Mouse (Mus musculus): Measurements from ENCODE around the gene Slc39a9. TPM values are rescaled to one million over a fixed set of nuclear protein-coding genes. Genes with fewer than 3 reads are reported as not detected.

Gene Slc39a9
- polyA plus RNA-seq, 1 experiment from 2014 or later: 31.1 TPM

GRCm38 (mm10) chr12:80642725-80643692 lies 674 bp upstream of the Slc39a9 start:
- peak overlapping the region; percentile 75 for H3K4me2 ChIP-seq (replicated peaks; ENCODE audit: low read depth, low read length)
- no peaks in the 10 kb centered on the region for H3K9me3 ChIP-seq (ENCODE audit: control insufficient read depth, low read length)
- ATAC-seq (ENCODE audit: low FRiP score, low TSS enrichment): peak; percentile 73
- 3% methylated on average over 48 of the region's 48 CpGs for WGBS
- peaks cover 11% of the 10 kb centered on the region for H3K4me1 ChIP-seq (ENCODE audit: control insufficient read depth, insufficient read depth, low read length)
- peak overlapping the region; percentile 68 for H3K4me3 ChIP-seq (ENCODE audit: low read length)
- H3K36me3 ChIP-seq (ENCODE audit: control insufficient read depth, insufficient read depth, low read length): peaks cover 36% of the 10 kb centered on the region
- peak overlapping the region; percentile 93 for H3K9ac ChIP-seq (ENCODE audit: low read depth, low read length)
- no peaks in the 10 kb centered on the region for H3K27me3 ChIP-seq (ENCODE audit: control insufficient read depth, insufficient read depth, low read length)
- H3K27ac ChIP-seq (ENCODE audit: low read depth, low read length): peak overlapping the region; percentile 77

- Histone ChIP-seq H3K9me3 (ENCODE audit: control insufficient read depth, low read length) (no peaks in the 10 kb centered on the region), H3K4me1 (ENCODE audit: control insufficient read depth, insufficient read depth, low read length) (peaks cover 11% of the 10 kb centered on the region), H3K36me3 (ENCODE audit: control insufficient read depth, insufficient read depth, low read length) (peaks cover 26% of the 10 kb centered on the region), H3K27ac (ENCODE audit: low read depth, low read length) (no peak overlapping the region), H3K4me2 (replicated peaks; ENCODE audit: low read depth, low read length) (peak overlapping the region; percentile 75), H3K27me3 (ENCODE audit: control insufficient read depth, insufficient read depth, low read length) (no peaks in the 10 kb centered on the region), H3K4me3 (ENCODE audit: low read length) (peak overlapping the region; percentile 68), H3K9ac (ENCODE audit: low read depth, low read length) (peak overlapping the region; percentile 93)
- ATAC-seq (ENCODE audit: low FRiP score, low TSS enrichment): no peak; the same call in 1 of the 2 replicates
- WGBS: 6% methylated on average over 18 of the region's 18 CpGs
Observed at GRCm38 (mm10) chr12:80644506-80644868, 804 bp downstream of the Slc39a9 start.

DNA sequence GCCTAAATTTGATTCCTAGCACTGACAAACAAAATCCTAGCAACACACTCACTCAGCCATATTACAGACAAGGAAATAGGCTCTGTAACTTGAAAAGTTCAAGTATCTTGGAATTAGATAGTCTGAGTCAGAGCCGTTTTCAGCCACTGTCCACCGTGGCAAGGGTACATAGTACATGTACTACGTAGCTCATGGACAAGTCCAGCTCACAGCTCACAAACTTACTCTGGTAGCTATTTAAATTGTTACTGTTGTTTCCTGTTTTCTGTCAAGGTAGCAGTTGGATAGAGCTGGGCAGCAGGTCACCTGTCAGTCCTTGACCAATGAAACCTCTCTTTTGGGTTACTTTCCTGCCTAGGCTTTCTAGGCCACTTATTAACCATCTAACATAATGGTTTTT lies 2.7 kb downstream of the Slc39a9 start:
- Histone ChIP-seq H3K27me3 (ENCODE audit: control insufficient read depth, insufficient read depth, low read length) (no peaks in the 10 kb centered on the region), H3K36me3 (ENCODE audit: control insufficient read depth, insufficient read depth, low read length) (peaks cover 8% of the 10 kb centered on the region; the same call in 1 of the 2 replicates), H3K4me1 (ENCODE audit: control insufficient read depth, insufficient read depth, low read length) (peaks cover 11% of the 10 kb centered on the region), H3K9me3 (ENCODE audit: control insufficient read depth, low read length) (no peaks in the 10 kb centered on the region), H3K27ac (ENCODE audit: low read depth, low read length) (no peak overlapping the region), H3K9ac (ENCODE audit: low read depth, low read length) (no peak overlapping the region), H3K4me3 (ENCODE audit: low read length) (no peak overlapping the region; the same call in 1 of the 2 replicates), H3K4me2 (replicated peaks; ENCODE audit: low read depth, low read length) (peak overlapping the region; percentile 75; the same call in 1 of the 2 replicates)
- 96% methylated on average over 3 of the region's 3 CpGs for WGBS
- no peak for ATAC-seq (ENCODE audit: low FRiP score, low TSS enrichment)

- Histone ChIP-seq H3K27ac (ENCODE audit: low read depth, low read length) (no peak overlapping the region), H3K9ac (ENCODE audit: low read depth, low read length) (no peak overlapping the region), H3K36me3 (ENCODE audit: control insufficient read depth, insufficient read depth, low read length) (no peaks in the 10 kb centered on the region), H3K4me1 (ENCODE audit: control insufficient read depth, insufficient read depth, low read length) (no peaks in the 10 kb centered on the region), H3K4me2 (replicated peaks; ENCODE audit: low read depth, low read length) (no peak overlapping the region), H3K27me3 (ENCODE audit: control insufficient read depth, insufficient read depth, low read length) (no peaks in the 10 kb centered on the region), H3K4me3 (ENCODE audit: low read length) (no peak overlapping the region), H3K9me3 (ENCODE audit: control insufficient read depth, low read length) (no peaks in the 10 kb centered on the region)
- no peak for ATAC-seq (ENCODE audit: low FRiP score, low TSS enrichment)
- 90% methylated on average over 7 of the region's 7 CpGs for WGBS
Observed at GRCm38 (mm10) chr12:80653951-80654658, 10.4 kb downstream of the Slc39a9 start.

DNA sequence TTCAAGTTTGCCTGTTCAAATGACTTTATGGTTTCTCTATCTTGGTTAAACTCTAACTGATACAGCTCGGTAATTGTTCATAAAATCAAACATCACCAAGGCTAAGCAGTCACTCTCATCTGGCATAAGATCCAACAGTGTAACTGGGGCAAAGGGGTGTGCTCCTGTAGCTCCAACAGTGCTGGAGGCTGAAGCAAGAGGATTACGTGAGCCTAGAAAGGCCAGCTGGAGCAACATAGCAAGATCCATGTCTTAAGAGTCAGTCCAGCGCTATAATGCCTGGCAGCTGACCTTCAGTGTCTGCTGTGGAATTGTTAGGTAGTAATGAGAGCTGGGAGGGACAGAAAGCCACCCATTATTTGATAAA lies 11.0 kb downstream of the Slc39a9 start:
- no peaks in the 10 kb centered on the region for H3K36me3 ChIP-seq (ENCODE audit: control insufficient read depth, insufficient read depth, low read length)
- no peak overlapping the region for H3K4me2 ChIP-seq (replicated peaks; ENCODE audit: low read depth, low read length)
- H3K9me3 ChIP-seq (ENCODE audit: control insufficient read depth, low read length): no peaks in the 10 kb centered on the region
- ATAC-seq (ENCODE audit: low FRiP score, low TSS enrichment): no peak
- no peak overlapping the region for H3K4me3 ChIP-seq (ENCODE audit: low read length)
- H3K27me3 ChIP-seq (ENCODE audit: control insufficient read depth, insufficient read depth, low read length): no peaks in the 10 kb centered on the region
- H3K9ac ChIP-seq (ENCODE audit: low read depth, low read length): no peak overlapping the region
- WGBS: 93% methylated on average over 3 of the region's 3 CpGs
- no peaks in the 10 kb centered on the region for H3K4me1 ChIP-seq (ENCODE audit: control insufficient read depth, insufficient read depth, low read length)
- H3K27ac ChIP-seq (ENCODE audit: low read depth, low read length): no peak overlapping the region

DNA sequence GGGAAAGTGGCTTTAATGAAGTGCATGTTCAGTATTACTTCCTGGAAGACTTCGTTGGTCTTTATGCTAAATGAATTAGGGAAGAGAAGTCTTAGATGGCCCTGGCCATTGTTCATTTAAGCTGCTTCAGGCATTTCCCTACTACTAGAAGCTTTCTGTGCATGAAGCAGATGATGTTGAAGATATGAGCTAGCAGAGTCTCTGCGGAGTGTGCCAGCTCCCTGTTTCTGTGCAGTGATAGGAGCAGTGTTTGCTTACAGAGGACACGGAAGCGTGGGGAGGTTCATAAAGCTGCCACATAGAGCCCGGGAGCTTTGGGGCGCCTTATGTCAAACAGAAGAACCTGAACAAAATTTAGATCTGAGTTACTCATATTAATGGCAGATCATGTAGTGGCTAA lies 15.0 kb downstream of the Slc39a9 start:
- Histone ChIP-seq H3K4me3 (ENCODE audit: low read length) (no peak overlapping the region), H3K4me2 (replicated peaks; ENCODE audit: low read depth, low read length) (no peak overlapping the region), H3K9me3 (ENCODE audit: control insufficient read depth, low read length) (no peaks in the 10 kb centered on the region), H3K36me3 (ENCODE audit: control insufficient read depth, insufficient read depth, low read length) (peaks cover 8% of the 10 kb centered on the region; the same call in 1 of the 2 replicates), H3K27me3 (ENCODE audit: control insufficient read depth, insufficient read depth, low read length) (no peaks in the 10 kb centered on the region), H3K27ac (ENCODE audit: low read depth, low read length) (no peak overlapping the region), H3K4me1 (ENCODE audit: control insufficient read depth, insufficient read depth, low read length) (no peaks in the 10 kb centered on the region), H3K9ac (ENCODE audit: low read depth, low read length) (no peak overlapping the region)
- ATAC-seq (ENCODE audit: low FRiP score, low TSS enrichment): no peak
- WGBS: 60% methylated on average over 6 of the region's 6 CpGs

DNA sequence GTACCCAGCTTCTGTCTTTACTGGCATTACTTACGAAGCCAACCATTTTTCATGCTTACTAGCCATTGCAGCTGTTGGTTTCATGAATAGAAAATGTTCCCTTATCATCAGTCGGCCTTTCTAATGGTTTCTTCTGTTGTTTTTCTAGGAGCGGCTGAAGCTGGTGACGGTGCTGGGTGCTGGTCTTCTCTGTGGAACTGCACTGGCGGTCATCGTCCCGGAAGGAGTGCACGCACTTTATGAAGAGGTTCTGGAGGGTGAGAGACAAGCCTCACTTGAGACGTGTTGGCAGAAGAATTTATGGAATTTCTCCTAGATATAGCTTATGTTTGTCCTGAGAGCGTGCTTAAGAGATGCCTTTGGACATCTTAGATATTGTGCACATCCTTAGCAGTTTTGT lies 18.6 kb downstream of the Slc39a9 start:
- Histone ChIP-seq H3K27me3 (ENCODE audit: control insufficient read depth, insufficient read depth, low read length) (no peaks in the 10 kb centered on the region), H3K9ac (ENCODE audit: low read depth, low read length) (no peak overlapping the region), H3K4me2 (replicated peaks; ENCODE audit: low read depth, low read length) (no peak overlapping the region), H3K9me3 (ENCODE audit: control insufficient read depth, low read length) (no peaks in the 10 kb centered on the region), H3K4me3 (ENCODE audit: low read length) (no peak overlapping the region), H3K36me3 (ENCODE audit: control insufficient read depth, insufficient read depth, low read length) (peaks cover 26% of the 10 kb centered on the region), H3K4me1 (ENCODE audit: control insufficient read depth, insufficient read depth, low read length) (no peaks in the 10 kb centered on the region), H3K27ac (ENCODE audit: low read depth, low read length) (no peak overlapping the region)
- 94% methylated on average over 10 of the region's 10 CpGs for WGBS
- ATAC-seq (ENCODE audit: low FRiP score, low TSS enrichment): no peak

GRCm38 (mm10) chr12:80663935-80664334 lies 20.3 kb downstream of the Slc39a9 start:
- H3K27me3 ChIP-seq (ENCODE audit: control insufficient read depth, insufficient read depth, low read length): no peaks in the 10 kb centered on the region
- no peak overlapping the region for H3K4me2 ChIP-seq (replicated peaks; ENCODE audit: low read depth, low read length)
- WGBS: 59% methylated on average over 2 of the region's 2 CpGs

GRCm38 (mm10) chr12:80668391-80668790 lies 24.7 kb downstream of the Slc39a9 start:
- H3K9ac ChIP-seq (ENCODE audit: low read depth, low read length): no peak overlapping the region
- WGBS: 88% methylated on average over 2 of the region's 2 CpGs
- H3K36me3 ChIP-seq (ENCODE audit: control insufficient read depth, insufficient read depth, low read length): peaks cover 40% of the 10 kb centered on the region
- no peaks in the 10 kb centered on the region for H3K27me3 ChIP-seq (ENCODE audit: control insufficient read depth, insufficient read depth, low read length)
- H3K4me3 ChIP-seq (ENCODE audit: low read length): no peak overlapping the region
- no peaks in the 10 kb centered on the region for H3K4me1 ChIP-seq (ENCODE audit: control insufficient read depth, insufficient read depth, low read length)
- ATAC-seq (ENCODE audit: low FRiP score, low TSS enrichment): no peak
- no peak overlapping the region for H3K27ac ChIP-seq (ENCODE audit: low read depth, low read length)
- H3K9me3 ChIP-seq (ENCODE audit: control insufficient read depth, low read length): no peaks in the 10 kb centered on the region
- no peak overlapping the region for H3K4me2 ChIP-seq (replicated peaks; ENCODE audit: low read depth, low read length)

More at GRCm38 (mm10) chr12:80663935-80664334, 20.3 kb downstream of the Slc39a9 start:
- H3K36me3 ChIP-seq (ENCODE audit: control insufficient read depth, insufficient read depth, low read length): peaks cover 37% of the 10 kb centered on the region
- no peak overlapping the region for H3K4me3 ChIP-seq (ENCODE audit: low read length)
- H3K4me1 ChIP-seq (ENCODE audit: control insufficient read depth, insufficient read depth, low read length): no peaks in the 10 kb centered on the region
- H3K9me3 ChIP-seq (ENCODE audit: control insufficient read depth, low read length): no peaks in the 10 kb centered on the region
- no peak overlapping the region for H3K9ac ChIP-seq (ENCODE audit: low read depth, low read length)
- ATAC-seq (ENCODE audit: low FRiP score, low TSS enrichment): no peak
- H3K27ac ChIP-seq (ENCODE audit: low read depth, low read length): no peak overlapping the region
